Mouse (Mus musculus) skeletal muscle tissue, adult 2 months (tissue): ENCODE data around the gene Lsm11.
A peak's percentile ranks its signal among the peaks of the same experiment; 100 is the strongest.

Experiments used
- DNase-seq: peaks from one replicate; pipeline ENCODE4 v3.0.0-alpha.2; 2012; ENCODE audit warnings: low read depth, low spot score

The Lsm11 gene

GRCm38 (mm10) chr11:45927456-45927855 is 17.3 kb downstream of the Lsm11 start:
- no peak for DNase-seq

DNA sequence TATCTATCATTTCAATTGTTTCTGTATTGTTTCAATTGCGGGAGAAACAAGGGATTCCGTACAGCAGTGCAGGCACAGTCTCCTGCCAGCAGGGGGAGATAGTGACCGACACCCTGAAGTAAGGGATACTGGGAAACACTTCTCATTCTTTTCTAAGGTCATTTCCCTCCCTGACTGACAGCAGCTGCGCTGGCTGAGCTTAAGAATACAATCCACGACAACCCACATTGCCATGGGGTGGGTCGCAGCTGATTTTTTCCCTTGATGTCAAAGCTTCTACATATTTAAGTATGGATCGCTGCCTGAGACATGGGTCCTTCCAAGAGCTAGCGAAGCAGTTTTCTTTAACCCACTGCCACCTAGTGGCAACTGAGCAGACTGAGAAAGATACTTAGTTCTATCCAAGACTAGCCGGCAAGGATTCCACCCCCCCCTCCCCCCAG is 18.1 kb downstream of the Lsm11 start:
- DNase-seq, result peak; percentile 56

- DNase-seq, result no peak
Observed at GRCm38 (mm10) chr11:45925436-45925835, 19.3 kb downstream of the Lsm11 start.

DNA sequence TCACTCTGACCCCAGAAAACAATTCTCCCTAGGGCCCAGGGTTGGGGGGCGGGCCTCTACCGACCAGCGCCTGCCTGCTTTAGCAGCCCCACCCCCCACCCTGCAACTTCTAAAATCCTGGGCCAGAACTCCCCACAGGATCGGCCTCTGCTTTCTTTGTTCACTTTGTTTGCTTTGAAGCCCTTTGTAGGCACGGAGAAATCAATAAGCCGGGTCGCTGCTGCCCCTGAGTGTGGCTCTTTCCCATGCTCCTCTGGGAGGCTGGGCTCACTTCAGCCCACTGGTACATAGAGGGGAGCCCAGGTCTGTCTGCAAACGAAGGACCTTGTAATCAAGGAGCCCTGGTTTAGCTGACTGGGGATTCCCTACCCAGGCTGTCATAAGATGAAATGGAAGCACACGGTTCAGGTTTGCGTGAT is 23.2 kb downstream of the Lsm11 start:
- no peak for DNase-seq

GRCm38 (mm10) chr11:45921026-45921425 is 23.7 kb downstream of the Lsm11 start:
- no peak for DNase-seq

DNA sequence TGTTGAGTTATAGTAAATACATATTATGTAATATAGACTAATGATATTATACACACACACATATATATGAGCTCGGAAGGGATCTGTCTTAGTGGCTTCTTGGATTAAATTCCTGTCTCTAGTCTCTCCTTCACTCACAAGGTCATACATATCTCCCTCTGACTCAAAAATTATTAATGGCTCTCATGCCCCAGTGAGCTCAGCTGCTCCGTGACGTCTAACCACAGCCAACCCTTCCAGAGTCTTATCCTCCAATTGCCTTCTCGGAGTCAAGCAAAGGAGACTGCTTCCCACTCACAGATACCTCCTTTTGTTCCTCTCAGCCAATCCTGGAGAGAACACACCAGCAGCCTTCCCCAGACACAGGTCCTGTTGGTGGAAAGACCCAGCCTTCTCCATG is 25.9 kb downstream of the Lsm11 start:
- DNase-seq, result no peak

DNA sequence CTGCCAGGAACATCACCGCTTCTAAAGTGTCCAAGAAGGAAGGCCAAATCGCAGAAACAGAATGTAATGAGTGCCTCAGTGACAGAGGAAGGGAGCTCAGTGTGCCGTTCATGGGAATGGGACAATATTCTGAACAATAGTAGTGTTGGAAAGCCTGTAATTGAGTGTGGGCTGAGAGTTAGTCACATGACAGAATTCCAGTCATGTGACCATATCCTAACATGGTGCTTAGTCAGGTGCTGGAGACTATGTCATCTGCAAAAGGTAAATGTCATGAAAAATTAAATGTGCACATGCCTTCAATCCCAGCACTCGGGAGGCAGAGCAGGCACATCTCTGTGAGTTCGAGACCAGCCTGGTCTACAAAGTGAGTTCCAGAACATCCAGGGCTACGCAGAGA is 26.7 kb downstream of the Lsm11 start:
- DNase-seq, result no peak

DNA sequence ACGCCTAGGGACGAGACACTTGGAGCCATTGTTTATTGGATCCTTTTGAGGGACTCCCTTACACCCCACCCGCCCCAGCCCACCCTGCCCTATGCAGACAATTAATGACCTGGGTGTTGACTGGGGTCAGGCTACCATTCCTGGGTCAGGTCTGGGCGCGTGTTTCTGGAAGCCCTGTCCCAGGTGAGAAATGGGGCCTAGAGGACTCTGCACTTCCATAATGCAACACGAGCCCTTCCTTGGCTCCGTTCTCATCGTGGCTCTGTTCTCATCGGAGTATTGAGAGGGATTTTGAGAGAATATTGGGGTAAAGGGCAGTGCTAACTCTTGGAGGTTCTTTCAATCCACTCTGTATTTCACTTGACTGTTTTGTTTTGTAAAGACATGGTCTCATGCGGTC is 28.5 kb downstream of the Lsm11 start:
- DNase-seq, result no peak

- no peak for DNase-seq
Observed at GRCm38 (mm10) chr11:45910701-45911100, 34.0 kb downstream of the Lsm11 start.

- no peak for DNase-seq
Observed at GRCm38 (mm10) chr11:45908894-45909293, 35.8 kb downstream of the Lsm11 start.

DNA sequence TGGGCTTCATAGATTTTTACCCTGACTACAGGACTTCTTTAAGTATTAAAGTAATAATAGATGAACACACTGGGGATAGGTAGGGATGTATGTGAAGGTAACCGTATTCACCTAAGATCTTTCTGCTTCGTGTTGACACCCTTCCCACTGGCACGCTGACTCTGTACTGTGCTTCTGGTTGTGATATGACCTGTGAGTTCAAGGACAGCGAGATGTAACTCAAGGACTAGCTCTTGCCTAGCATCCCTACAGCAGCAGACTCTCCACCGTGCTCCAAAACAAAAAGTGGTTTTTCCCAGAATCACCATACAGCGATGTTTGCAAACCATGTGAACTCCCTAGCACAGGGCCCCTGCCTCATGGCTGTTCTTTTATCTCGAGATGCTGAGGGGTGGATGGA is 36.7 kb downstream of the Lsm11 start:
- DNase-seq, result no peak

DNA sequence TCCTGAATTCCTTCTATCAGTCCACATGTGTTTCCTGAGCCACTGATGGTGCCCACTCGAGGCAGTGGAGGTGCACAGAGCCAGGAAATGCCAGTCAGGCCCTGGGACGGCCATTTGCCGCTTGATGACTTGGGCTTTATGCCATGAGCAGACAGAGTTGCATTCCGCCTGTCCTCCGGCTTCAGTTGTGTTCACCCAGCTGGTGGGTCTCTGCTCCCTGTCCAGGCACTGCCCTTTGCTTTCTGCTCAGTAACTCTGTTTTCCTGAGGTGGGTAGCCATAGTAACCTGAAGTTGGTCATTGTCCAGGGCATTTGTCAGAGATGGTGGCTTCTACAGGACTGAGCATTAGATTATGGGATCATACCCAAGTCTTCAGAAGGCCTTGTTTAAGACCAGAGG is 37.4 kb downstream of the Lsm11 start:
- DNase-seq, result no peak

- DNase-seq, result no peak
Observed at GRCm38 (mm10) chr11:45906109-45906786, 38.5 kb downstream of the Lsm11 start.

DNA sequence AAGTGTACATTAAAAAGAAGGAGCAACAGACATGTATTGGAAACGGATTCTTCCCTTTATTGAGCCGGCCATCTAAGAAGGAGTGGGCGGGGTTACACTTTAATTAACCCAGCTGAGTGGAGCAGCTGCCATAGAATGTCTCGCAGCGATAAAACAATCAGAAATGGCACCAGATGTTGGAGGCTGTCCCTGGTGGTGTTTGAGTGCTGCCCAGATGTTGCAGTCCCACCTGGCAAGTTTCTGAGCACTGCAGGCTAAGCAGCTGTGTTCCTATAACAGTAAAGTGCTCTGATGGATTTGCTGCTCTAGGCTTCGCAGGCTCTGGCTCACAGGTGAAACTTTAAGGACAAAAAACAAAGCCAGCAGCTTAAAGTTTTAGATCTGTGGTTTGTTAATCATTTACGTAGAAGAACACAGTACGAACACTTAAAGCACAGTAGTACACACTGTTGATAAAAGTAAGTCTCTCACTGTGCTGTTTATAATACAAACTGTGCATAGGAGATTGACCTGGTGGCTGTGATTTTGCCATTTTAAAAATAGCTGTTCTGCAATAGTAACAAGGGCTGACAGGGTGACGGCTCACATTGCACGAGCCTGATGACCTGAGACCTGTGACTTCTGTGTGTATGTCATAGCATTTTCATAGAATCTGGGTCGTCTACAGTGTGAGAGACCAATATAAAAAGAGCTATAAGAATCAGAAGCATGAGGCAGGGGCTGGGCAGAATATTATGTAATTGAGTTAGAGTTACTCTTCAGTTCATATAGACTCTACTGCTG is 44.3 kb downstream of the Lsm11 start:
- DNase-seq, result no peak

DNA sequence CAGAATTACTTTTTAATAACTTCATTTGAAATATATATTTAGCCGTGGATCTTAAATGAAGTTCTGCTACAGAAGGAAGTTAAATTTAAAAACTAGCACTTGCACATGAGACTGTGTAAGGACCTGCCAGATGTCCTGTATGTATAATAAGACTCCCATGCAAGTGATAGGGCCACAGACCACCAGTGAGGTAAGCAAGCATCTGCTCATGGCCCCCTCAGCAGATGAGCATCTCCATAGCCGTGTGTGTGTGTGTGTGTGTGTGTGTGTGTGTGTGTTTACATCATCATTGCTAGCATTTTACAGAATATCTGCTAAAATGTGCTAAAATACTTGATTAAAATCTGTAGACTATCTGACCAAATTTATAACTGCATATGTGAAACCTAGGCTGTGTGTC is 47.3 kb downstream of the Lsm11 start:
- DNase-seq, result no peak

DNA sequence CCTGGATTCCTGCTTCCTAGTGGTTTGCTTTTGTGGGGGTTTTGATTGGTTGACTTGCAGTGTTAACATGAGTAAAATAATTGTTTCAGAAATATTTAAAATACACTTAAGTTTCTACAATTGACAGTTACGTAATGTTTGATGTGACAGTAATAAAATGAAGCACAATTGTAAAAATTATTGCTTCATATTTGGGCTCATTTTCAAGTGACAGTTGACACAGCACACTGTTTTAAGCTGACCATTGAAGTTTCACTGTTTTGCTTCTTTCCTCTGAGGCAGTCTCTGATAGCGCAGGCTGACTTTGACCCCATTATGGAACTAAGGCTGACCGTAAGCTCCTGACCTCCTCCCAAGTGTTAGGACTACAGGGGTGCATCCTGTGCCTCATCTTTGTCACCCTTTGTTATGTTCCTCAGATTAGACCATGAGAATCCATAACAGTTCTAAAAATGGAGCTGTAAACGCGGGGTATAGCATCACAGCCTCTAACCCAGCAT is 51.8 kb downstream of the Lsm11 start:
- DNase-seq, result no peak

DNA sequence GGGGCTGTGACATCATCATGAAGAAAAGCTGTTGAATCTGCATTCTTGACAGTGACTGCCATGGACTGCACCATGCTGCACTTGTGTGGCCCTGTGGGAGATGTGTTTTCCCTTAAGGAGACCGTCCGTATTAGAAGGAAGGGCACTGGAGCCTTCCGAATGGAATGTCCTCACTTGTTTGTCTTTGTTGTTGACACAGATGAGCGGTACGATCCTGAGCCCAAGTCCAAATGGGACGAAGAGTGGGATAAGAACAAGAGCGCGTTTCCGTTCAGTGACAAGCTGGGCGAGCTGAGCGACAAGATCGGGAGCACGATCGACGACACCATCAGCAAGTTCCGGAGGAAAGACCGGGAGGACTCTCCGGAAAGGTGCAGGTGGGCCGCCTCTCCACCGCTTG is 54.3 kb downstream of the Lsm11 start:
- DNase-seq, result no peak

DNA sequence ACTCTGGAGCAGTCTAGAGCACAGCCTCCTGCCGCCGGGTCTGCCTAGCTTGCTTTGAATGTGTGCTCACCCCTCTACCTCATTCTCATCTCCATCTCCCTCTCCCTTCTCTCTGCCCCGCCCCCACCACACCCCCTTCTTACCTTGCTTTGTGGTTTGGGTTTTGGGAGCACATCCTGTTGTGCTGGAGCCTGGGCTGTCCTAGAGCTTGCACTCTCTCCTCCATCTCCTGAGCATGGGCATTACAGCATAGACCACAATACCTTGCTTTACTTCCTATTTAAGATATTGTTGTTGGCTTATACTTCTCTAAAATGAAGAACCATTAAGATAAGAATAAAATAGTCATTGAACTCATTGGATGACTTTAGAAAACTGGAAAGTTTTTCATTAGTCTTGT is 54.8 kb downstream of the Lsm11 start:
- DNase-seq, result no peak

- no peak for DNase-seq
Observed at GRCm38 (mm10) chr11:45888471-45889030, 56.2 kb downstream of the Lsm11 start.

- no peak for DNase-seq
Observed at GRCm38 (mm10) chr11:45886596-45886995, 58.1 kb downstream of the Lsm11 start.

GRCm38 (mm10) chr11:45885606-45886230 is 59.0 kb downstream of the Lsm11 start:
- no peak for DNase-seq

GRCm38 (mm10) chr11:45884029-45884428 is 60.7 kb downstream of the Lsm11 start:
- no peak for DNase-seq
